Mouse (Mus musculus) embryonic facial prominence, embryonic 11.5 days (tissue): ENCODE results near the gene Prkca. TPM values are rescaled to one million over a fixed set of nuclear protein-coding genes. Genes with fewer than 3 reads are reported as not detected.

Experiments
- ATAC-seq: fragments of 200-750 bp; cut with Nextera tagmentation; replicated peaks from 2 replicates; pipeline ENCODE4 v1.8.0; 2017; ENCODE audit warnings: low read depth; ENCODE audit not compliant: insufficient number of reproducible peaks, low FRiP score, low TSS enrichment
- DNase-seq: peaks from one replicate; pipeline ENCODE4 v3.0.0-alpha.2; 2015; ENCODE audit warnings: low spot score
- H3K27ac ChIP-seq: fragments of 300-500 bp; sonication (generic); replicated peaks from 2 replicates; pipeline ENCODE4 v1.5.1; 2014; ENCODE audit warnings: mild to moderate bottlenecking, low read depth, low read length, control low read depth
- H3K27me3 ChIP-seq: fragments of 300-500 bp; sonication (generic); 2 replicates; pipeline ENCODE4 v1.6.1; 2014; ENCODE audit warnings: mild to moderate bottlenecking, low read length, moderate library complexity, mixed read lengths; ENCODE audit not compliant: control insufficient read depth, insufficient read depth
- H3K36me3 ChIP-seq: fragments of 300-500 bp; sonication (generic); replicated peaks from 2 replicates; pipeline ENCODE4 v1.6.1; 2014; ENCODE audit warnings: low read depth, mild to moderate bottlenecking, low read length, moderate library complexity, mixed read lengths; ENCODE audit not compliant: control insufficient read depth, insufficient read depth
- H3K4me1 ChIP-seq: fragments of 300-500 bp; sonication (generic); 2 replicates; pipeline ENCODE4 v1.6.1; 2014; ENCODE audit warnings: low read length, mixed read lengths; ENCODE audit not compliant: control insufficient read depth, insufficient read depth
- H3K4me2 ChIP-seq: fragments of 300-500 bp; sonication (generic); 2 replicates; pipeline ENCODE4 v1.6.1; 2014; ENCODE audit warnings: low read depth, mild to moderate bottlenecking, control low read depth, low read length, moderate library complexity
- H3K4me3 ChIP-seq: fragments of 300-500 bp; sonication (generic); 2 replicates; pipeline ENCODE4 v1.5.1; 2014; ENCODE audit warnings: low read depth, low read length, control low read depth
- H3K9ac ChIP-seq: fragments of 300-500 bp; sonication (generic); replicated peaks from 2 replicates; pipeline ENCODE4 v1.6.1; 2014; ENCODE audit warnings: mild to moderate bottlenecking, control low read depth, low read length
- H3K9me3 ChIP-seq: fragments of 300-500 bp; sonication (generic); replicated peaks from 2 replicates; pipeline ENCODE4 v1.6.1; 2016; ENCODE audit warnings: mild to moderate bottlenecking, low read length, inconsistent platforms, mixed read lengths; ENCODE audit not compliant: control insufficient read depth
- WGBS: fragments of 180-500 bp; shearing (Covaris S2); extraction: QIAGEN DNeasy Blood & Tissue Kit; methylation state at CpG from one replicate; pipeline ENCODE4 v1.1.7; 2014; 5-methylcytosine and 5-hydroxymethylcytosine counted together
- polyA plus RNA-seq: library from polyadenylated mRNA; unstranded; fragments of >200 nt; fragmentation: Nextera tagmentation; extraction: Ambion mirVana; gene quantifications from 2 replicates; pipeline ENCODE4 v1.2.1, GENCODE M21; 2014

Prkca gene
- polyA plus RNA-seq, 1 experiment from 2014 or later: 7.4 TPM

GRCm38 (mm10) chr11:108350799-108351198, 7.1 kb upstream of the Prkca start:
- Histone ChIP-seq H3K27me3 (no peaks in the 10 kb centered on the region), H3K9ac (no peak overlapping the region), H3K36me3 (no peaks in the 10 kb centered on the region), H3K4me1 (no peaks in the 10 kb centered on the region), H3K9me3 (no peaks in the 10 kb centered on the region), H3K27ac (no peak overlapping the region), H3K4me2 (no peak overlapping the region), H3K4me3 (no peak overlapping the region)
- DNase-seq (no peak), ATAC-seq (no peak)
- 89% methylated on average over 4 of the region's 4 CpGs for WGBS

GRCm38 (mm10) chr11:108345321-108345720, 1.6 kb upstream of the Prkca start:
- no peak overlapping the region for H3K4me3 ChIP-seq
- no peak overlapping the region for H3K4me2 ChIP-seq
- no peaks in the 10 kb centered on the region for H3K36me3 ChIP-seq
- WGBS: 82% methylated on average over 2 of the region's 2 CpGs
- ATAC-seq: no peak
- H3K9ac ChIP-seq: no peak overlapping the region
- no peaks in the 10 kb centered on the region for H3K9me3 ChIP-seq
- no peaks in the 10 kb centered on the region for H3K27me3 ChIP-seq
- H3K4me1 ChIP-seq: peaks cover 3% of the 10 kb centered on the region; the same call in 1 of the 2 replicates
- DNase-seq: no peak
- H3K27ac ChIP-seq: no peak overlapping the region

- Histone ChIP-seq H3K27me3 (no peaks in the 10 kb centered on the region), H3K4me1 (peaks cover 3% of the 10 kb centered on the region; the same call in 1 of the 2 replicates), H3K9ac (no peak overlapping the region), H3K4me2 (peak overlapping the region; percentile 100; the same call in 1 of the 2 replicates), H3K9me3 (no peaks in the 10 kb centered on the region), H3K27ac (no peak overlapping the region), H3K4me3 (no peak overlapping the region), H3K36me3 (no peaks in the 10 kb centered on the region)
- WGBS: 64% methylated on average over 8 of the region's 8 CpGs
- ATAC-seq (no peak), DNase-seq (no peak)
Measured at GRCm38 (mm10) chr11:108344759-108345158, 1.0 kb upstream of the Prkca start.

- H3K4me3 ChIP-seq: peak within 1 kb of the TSS; percentile 71
- peak within 1 kb of the TSS; percentile 82 for H3K9ac ChIP-seq
- H3K27me3 ChIP-seq: no peaks in the 10 kb centered on the region
- peak; percentile 10; the same call in 1 of the 2 replicates for ATAC-seq
- DNase-seq: peak; percentile 30
- H3K4me1 ChIP-seq: peaks cover 3% of the 10 kb centered on the region; the same call in 1 of the 2 replicates
- WGBS: under 1% methylated on average over 74 of the region's 75 CpGs
- H3K27ac ChIP-seq: 0 out of 2 replicates have a peak within 1 kb of the TSS, but pooled peaks have one; percentile 36
- H3K4me2 ChIP-seq: peak within 1 kb of the TSS; percentile 100
- H3K36me3 ChIP-seq: no peaks in the 10 kb centered on the region
- H3K9me3 ChIP-seq: no peaks in the 10 kb centered on the region
Measured at GRCm38 (mm10) chr11:108342781-108343768, 653 bp downstream of the Prkca start, which contains the start of gene Apoh. Gene Apoh, plus strand, starts transcription at chr11:108343354.

- H3K9ac ChIP-seq: no peak overlapping the region
- H3K4me2 ChIP-seq: no peak overlapping the region
- no peak for DNase-seq
- no peaks in the 10 kb centered on the region for H3K27me3 ChIP-seq
- H3K27ac ChIP-seq: no peak overlapping the region
- no peaks in the 10 kb centered on the region for H3K36me3 ChIP-seq
- WGBS: 40% methylated on average over 8 of the region's 8 CpGs
- no peak for ATAC-seq
- H3K9me3 ChIP-seq: no peaks in the 10 kb centered on the region
- no peak overlapping the region for H3K4me3 ChIP-seq
- peaks cover 3% of the 10 kb centered on the region; the same call in 1 of the 2 replicates for H3K4me1 ChIP-seq
Measured at GRCm38 (mm10) chr11:108341783-108342182, 1.9 kb downstream of the Prkca start.

GRCm38 (mm10) chr11:108340293-108340692, 3.4 kb downstream of the Prkca start:
- DNase-seq (no peak), ATAC-seq (no peak)
- Histone ChIP-seq H3K27ac (no peak overlapping the region), H3K4me2 (no peak overlapping the region), H3K4me3 (no peak overlapping the region), H3K9me3 (no peaks in the 10 kb centered on the region), H3K27me3 (no peaks in the 10 kb centered on the region), H3K4me1 (peaks cover 3% of the 10 kb centered on the region; the same call in 1 of the 2 replicates), H3K9ac (no peak overlapping the region), H3K36me3 (no peaks in the 10 kb centered on the region)
- 83% methylated on average over 4 of the region's 4 CpGs for WGBS

- Histone ChIP-seq H3K4me1 (no peaks in the 10 kb centered on the region), H3K9ac (no peak overlapping the region), H3K27ac (no peak overlapping the region), H3K27me3 (no peaks in the 10 kb centered on the region), H3K9me3 (no peaks in the 10 kb centered on the region), H3K4me2 (no peak overlapping the region), H3K4me3 (no peak overlapping the region), H3K36me3 (no peaks in the 10 kb centered on the region)
- ATAC-seq: no peak
- WGBS: 26% methylated on average over 5 of the region's 5 CpGs
- DNase-seq: no peak
Measured at GRCm38 (mm10) chr11:108336445-108336844, 7.3 kb downstream of the Prkca start.

GRCm38 (mm10) chr11:108335536-108335935, 8.2 kb downstream of the Prkca start:
- Histone ChIP-seq H3K9me3 (no peaks in the 10 kb centered on the region), H3K4me3 (no peak overlapping the region), H3K36me3 (no peaks in the 10 kb centered on the region), H3K27me3 (no peaks in the 10 kb centered on the region), H3K4me2 (no peak overlapping the region), H3K4me1 (no peaks in the 10 kb centered on the region), H3K9ac (no peak overlapping the region), H3K27ac (no peak overlapping the region)
- no peak for ATAC-seq
- no peak for DNase-seq
- 86% methylated on average over 4 of the region's 4 CpGs for WGBS
